Mouse (Mus musculus): Measurements from ENCODE around the gene Alg9. TPM values are rescaled to one million over a fixed set of nuclear protein-coding genes. Genes with fewer than 3 reads are reported as not detected.

Alg9 gene
- polyA plus RNA-seq, 1 experiment from 2014 or later, result 57.9 TPM

- H3K4me3 ChIP-seq (ENCODE audit: low read length), result peak overlapping the region; percentile 95
- H3K9ac ChIP-seq (ENCODE audit: low read depth, low read length), result peak overlapping the region; percentile 53
- H3K4me2 ChIP-seq (ENCODE audit: low read length), result peak overlapping the region; percentile 86
Measured at GRCm38 (mm10) chr9:50774026-50774462, 775 bp upstream of the Alg9 start.

GRCm38 (mm10) chr9:50775662-50776126, 875 bp downstream of the Alg9 start:
- under 1% methylated on average over 30 of the region's 30 CpGs for WGBS
- ATAC-seq, result peak; percentile 73
- Histone ChIP-seq H3K27ac (ENCODE audit: low read depth, low read length) (peak overlapping the region; percentile 95), H3K4me2 (ENCODE audit: low read length) (peak overlapping the region; percentile 86), H3K9ac (ENCODE audit: low read depth, low read length) (peak overlapping the region; percentile 97), H3K9me3 (ENCODE audit: control insufficient read depth, low read length) (no peaks in the 10 kb centered on the region), H3K36me3 (ENCODE audit: control insufficient read depth, insufficient read depth, low read length) (peaks cover 8% of the 10 kb centered on the region; the same call in 1 of the 2 replicates), H3K27me3 (replicated peaks; ENCODE audit: control insufficient read depth, insufficient read depth, low read length) (no peaks in the 10 kb centered on the region), H3K4me1 (ENCODE audit: control insufficient read depth, insufficient read depth, low read depth, low read length) (peaks cover 15% of the 10 kb centered on the region), H3K4me3 (ENCODE audit: low read length) (peak overlapping the region; percentile 95)

More at GRCm38 (mm10) chr9:50774026-50774462, 775 bp upstream of the Alg9 start:
- ATAC-seq, result no peak
- Histone ChIP-seq H3K36me3 (ENCODE audit: control insufficient read depth, insufficient read depth, low read length) (no peaks in the 10 kb centered on the region), H3K27ac (ENCODE audit: low read depth, low read length) (no peak overlapping the region; the same call in 1 of the 2 replicates), H3K27me3 (replicated peaks; ENCODE audit: control insufficient read depth, insufficient read depth, low read length) (no peaks in the 10 kb centered on the region), H3K9me3 (ENCODE audit: control insufficient read depth, low read length) (no peaks in the 10 kb centered on the region), H3K4me1 (ENCODE audit: control insufficient read depth, insufficient read depth, low read depth, low read length) (peaks cover 16% of the 10 kb centered on the region)
- WGBS, result 77% methylated on average over 4 of the region's 4 CpGs

DNA sequence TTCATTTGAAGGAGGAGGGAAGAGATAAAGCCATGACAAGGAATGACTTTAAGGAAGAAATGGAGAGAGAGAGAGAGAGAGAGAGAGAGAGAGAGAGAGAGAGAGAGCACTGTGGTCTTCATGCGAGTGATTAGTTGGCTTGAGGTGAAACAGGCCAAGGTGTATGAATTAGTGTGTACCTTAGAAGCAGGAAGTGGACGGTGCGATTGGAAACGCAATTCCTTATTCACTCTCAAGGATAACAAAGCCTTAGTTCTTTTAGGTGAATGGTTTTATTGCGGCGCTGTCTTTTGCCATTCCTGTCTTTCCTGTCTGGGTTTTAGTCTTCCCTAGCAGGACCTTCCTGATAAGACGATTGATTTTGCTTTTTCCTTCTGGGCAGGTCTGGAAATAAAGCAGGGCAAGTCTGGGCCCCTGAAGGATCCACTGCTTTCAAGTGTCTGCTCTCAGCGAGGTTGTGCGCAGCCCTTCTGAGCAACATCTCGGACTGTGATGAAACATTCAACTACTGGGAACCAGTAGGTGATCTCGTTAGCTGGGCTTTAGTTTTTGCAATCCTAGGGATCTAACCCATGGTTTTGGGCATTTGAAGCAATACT, 1.4 kb downstream of the Alg9 start:
- Histone ChIP-seq H3K9ac (ENCODE audit: low read depth, low read length) (peak overlapping the region; percentile 97), H3K4me3 (ENCODE audit: low read length) (peak overlapping the region; percentile 95), H3K4me2 (ENCODE audit: low read length) (peak overlapping the region; percentile 86), H3K4me1 (ENCODE audit: control insufficient read depth, insufficient read depth, low read depth, low read length) (peaks cover 15% of the 10 kb centered on the region), H3K27me3 (replicated peaks; ENCODE audit: control insufficient read depth, insufficient read depth, low read length) (no peaks in the 10 kb centered on the region), H3K9me3 (ENCODE audit: control insufficient read depth, low read length) (no peaks in the 10 kb centered on the region), H3K27ac (ENCODE audit: low read depth, low read length) (peak overlapping the region; percentile 95), H3K36me3 (ENCODE audit: control insufficient read depth, insufficient read depth, low read length) (peaks cover 11% of the 10 kb centered on the region)
- ATAC-seq, result no peak
- WGBS, result 61% methylated on average over 11 of the region's 11 CpGs

GRCm38 (mm10) chr9:50782155-50782554, 7.3 kb downstream of the Alg9 start:
- Histone ChIP-seq H3K9ac (ENCODE audit: low read depth, low read length) (no peak overlapping the region), H3K9me3 (ENCODE audit: control insufficient read depth, low read length) (no peaks in the 10 kb centered on the region), H3K4me2 (ENCODE audit: low read length) (no peak overlapping the region), H3K36me3 (ENCODE audit: control insufficient read depth, insufficient read depth, low read length) (peaks cover 56% of the 10 kb centered on the region), H3K27me3 (replicated peaks; ENCODE audit: control insufficient read depth, insufficient read depth, low read length) (no peaks in the 10 kb centered on the region), H3K4me3 (ENCODE audit: low read length) (no peak overlapping the region), H3K27ac (ENCODE audit: low read depth, low read length) (no peak overlapping the region), H3K4me1 (ENCODE audit: control insufficient read depth, insufficient read depth, low read depth, low read length) (no peaks in the 10 kb centered on the region; the same call in 1 of the 2 replicates)
- WGBS, result 74% methylated on average over 2 of the region's 2 CpGs
- ATAC-seq, result no peak

GRCm38 (mm10) chr9:50795266-50795665, 20.4 kb downstream of the Alg9 start:
- no peak overlapping the region for H3K9ac ChIP-seq (ENCODE audit: low read depth, low read length)
- H3K4me2 ChIP-seq (ENCODE audit: low read length), result no peak overlapping the region
- no peaks in the 10 kb centered on the region for H3K9me3 ChIP-seq (ENCODE audit: control insufficient read depth, low read length)
- H3K27me3 ChIP-seq (replicated peaks; ENCODE audit: control insufficient read depth, insufficient read depth, low read length), result no peaks in the 10 kb centered on the region
- H3K36me3 ChIP-seq (ENCODE audit: control insufficient read depth, insufficient read depth, low read length), result peaks cover 12% of the 10 kb centered on the region
- H3K4me1 ChIP-seq (ENCODE audit: control insufficient read depth, insufficient read depth, low read depth, low read length), result no peaks in the 10 kb centered on the region
- no peak overlapping the region for H3K27ac ChIP-seq (ENCODE audit: low read depth, low read length)
- ATAC-seq, result no peak
- no peak overlapping the region for H3K4me3 ChIP-seq (ENCODE audit: low read length)
- 87% methylated on average over 3 of the region's 3 CpGs for WGBS

DNA sequence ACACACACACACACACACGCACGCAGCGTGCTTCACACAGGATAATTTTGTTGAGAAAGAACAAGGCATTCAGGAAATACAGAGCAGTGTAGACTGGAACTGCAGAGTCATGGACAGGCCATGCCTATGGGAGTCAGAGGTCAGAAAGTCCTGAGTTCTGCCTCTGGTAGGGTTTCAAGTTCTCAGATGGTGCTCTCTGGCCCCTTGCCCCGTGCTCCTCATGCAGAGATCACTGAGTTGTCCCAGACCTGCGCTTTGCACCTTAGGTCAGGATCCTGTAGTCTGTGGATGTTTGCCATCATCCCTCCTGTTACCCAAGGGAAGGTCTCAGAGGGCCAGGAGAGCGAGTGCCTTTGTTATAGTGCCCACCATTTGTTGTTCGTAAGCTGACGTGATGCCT, 22.0 kb downstream of the Alg9 start:
- no peak for ATAC-seq
- WGBS, result 88% methylated on average over 8 of the region's 8 CpGs
- Histone ChIP-seq H3K27ac (ENCODE audit: low read depth, low read length) (no peak overlapping the region), H3K9me3 (ENCODE audit: control insufficient read depth, low read length) (no peaks in the 10 kb centered on the region), H3K4me3 (ENCODE audit: low read length) (no peak overlapping the region), H3K36me3 (ENCODE audit: control insufficient read depth, insufficient read depth, low read length) (peaks cover 10% of the 10 kb centered on the region), H3K27me3 (replicated peaks; ENCODE audit: control insufficient read depth, insufficient read depth, low read length) (no peaks in the 10 kb centered on the region), H3K4me1 (ENCODE audit: control insufficient read depth, insufficient read depth, low read depth, low read length) (no peaks in the 10 kb centered on the region), H3K9ac (ENCODE audit: low read depth, low read length) (no peak overlapping the region), H3K4me2 (ENCODE audit: low read length) (no peak overlapping the region)

GRCm38 (mm10) chr9:50797641-50798040, 22.8 kb downstream of the Alg9 start:
- Histone ChIP-seq H3K36me3 (ENCODE audit: control insufficient read depth, insufficient read depth, low read length) (peaks cover 7% of the 10 kb centered on the region), H3K27ac (ENCODE audit: low read depth, low read length) (no peak overlapping the region), H3K4me2 (ENCODE audit: low read length) (no peak overlapping the region), H3K4me3 (ENCODE audit: low read length) (no peak overlapping the region), H3K9ac (ENCODE audit: low read depth, low read length) (no peak overlapping the region), H3K4me1 (ENCODE audit: control insufficient read depth, insufficient read depth, low read depth, low read length) (no peaks in the 10 kb centered on the region), H3K27me3 (replicated peaks; ENCODE audit: control insufficient read depth, insufficient read depth, low read length) (no peaks in the 10 kb centered on the region), H3K9me3 (ENCODE audit: control insufficient read depth, low read length) (no peaks in the 10 kb centered on the region)
- no peak for ATAC-seq
- WGBS, result 93% methylated on average over 7 of the region's 7 CpGs

DNA sequence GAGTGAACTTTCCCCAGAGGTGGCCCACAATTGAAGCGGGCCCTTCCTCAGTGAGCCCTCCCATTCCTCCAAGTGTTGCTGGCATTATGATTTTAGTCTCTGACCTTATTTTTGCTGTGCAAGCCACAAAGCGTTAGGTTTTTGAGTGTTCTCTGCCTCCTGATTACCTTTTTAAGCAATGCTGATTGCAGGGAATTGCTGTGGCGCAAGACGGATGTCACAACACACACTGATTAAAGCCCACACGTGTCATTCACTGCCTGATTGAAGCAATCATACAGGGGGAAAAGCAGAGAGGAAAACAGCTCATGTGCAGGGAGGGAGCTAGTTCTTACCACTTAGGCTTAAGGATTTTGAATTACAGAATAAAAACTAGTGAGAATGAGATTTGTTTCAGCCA, 23.5 kb downstream of the Alg9 start:
- WGBS, result 88% methylated on average over 5 of the region's 5 CpGs
- H3K4me2 ChIP-seq (ENCODE audit: low read length), result no peak overlapping the region

GRCm38 (mm10) chr9:50800985-50801384, 26.2 kb downstream of the Alg9 start:
- Histone ChIP-seq H3K4me2 (ENCODE audit: low read length) (no peak overlapping the region), H3K9ac (ENCODE audit: low read depth, low read length) (no peak overlapping the region), H3K27ac (ENCODE audit: low read depth, low read length) (no peak overlapping the region), H3K36me3 (ENCODE audit: control insufficient read depth, insufficient read depth, low read length) (peaks cover 8% of the 10 kb centered on the region), H3K27me3 (replicated peaks; ENCODE audit: control insufficient read depth, insufficient read depth, low read length) (no peaks in the 10 kb centered on the region), H3K4me1 (ENCODE audit: control insufficient read depth, insufficient read depth, low read depth, low read length) (no peaks in the 10 kb centered on the region), H3K4me3 (ENCODE audit: low read length) (no peak overlapping the region), H3K9me3 (ENCODE audit: control insufficient read depth, low read length) (no peaks in the 10 kb centered on the region)
- WGBS, result 70% methylated on average over 2 of the region's 2 CpGs
- ATAC-seq, result no peak

More for the DNA sequence above, 23.5 kb downstream of the Alg9 start:
- H3K9me3 ChIP-seq (ENCODE audit: control insufficient read depth, low read length), result no peaks in the 10 kb centered on the region
- no peaks in the 10 kb centered on the region for H3K4me1 ChIP-seq (ENCODE audit: control insufficient read depth, insufficient read depth, low read depth, low read length)
- no peaks in the 10 kb centered on the region for H3K27me3 ChIP-seq (replicated peaks; ENCODE audit: control insufficient read depth, insufficient read depth, low read length)
- ATAC-seq, result no peak
- peaks cover 5% of the 10 kb centered on the region for H3K36me3 ChIP-seq (ENCODE audit: control insufficient read depth, insufficient read depth, low read length)
- H3K27ac ChIP-seq (ENCODE audit: low read depth, low read length), result no peak overlapping the region
- no peak overlapping the region for H3K4me3 ChIP-seq (ENCODE audit: low read length)
- H3K9ac ChIP-seq (ENCODE audit: low read depth, low read length), result no peak overlapping the region
